Mouse (Mus musculus) heart, postnatal 0 days (tissue): ENCODE measurements around the gene Clasrp. TPM values are rescaled to one million over a fixed set of nuclear protein-coding genes. Genes with fewer than 3 reads are reported as not detected.

ENCODE experiments used
- ATAC-seq: fragments of 200-750 bp; cut with Nextera tagmentation; 2 replicates; pipeline ENCODE4 v1.8.0; 2017; ENCODE audit warnings: low read depth, moderate number of reproducible peaks, moderate library complexity; ENCODE audit not compliant: insufficient read depth
- DNase-seq: peaks from one replicate; pipeline ENCODE4 v3.0.0-alpha.2; 2016; ENCODE audit warnings: low spot score
- H3K27ac ChIP-seq: fragments of 300-500 bp; sonication (generic); 2 replicates; pipeline ENCODE4 v1.5.1; 2014; ENCODE audit warnings: low read depth, mild to moderate bottlenecking
- H3K27me3 ChIP-seq: fragments of 300-500 bp; sonication (generic); 2 replicates; pipeline ENCODE4 v1.6.1; 2014; ENCODE audit warnings: low read length, mixed read lengths; ENCODE audit not compliant: control insufficient read depth, insufficient read depth
- H3K36me3 ChIP-seq: fragments of 300-500 bp; sonication (generic); replicated peaks from 2 replicates; pipeline ENCODE4 v1.6.1; 2014; ENCODE audit warnings: low read length, mixed read lengths; ENCODE audit not compliant: control insufficient read depth, insufficient read depth
- H3K4me1 ChIP-seq: fragments of 300-500 bp; sonication (generic); 2 replicates; pipeline ENCODE4 v1.6.1; 2014; ENCODE audit warnings: antibody characterized with exemption; ENCODE audit not compliant: control insufficient read depth, insufficient read depth
- H3K4me2 ChIP-seq: fragments of 300-500 bp; sonication (generic); 2 replicates; pipeline ENCODE4 v1.6.1; 2014; ENCODE audit warnings: low read depth, mild to moderate bottlenecking, low read length, moderate library complexity
- H3K4me3 ChIP-seq: fragments of 300-500 bp; sonication (generic); 2 replicates; pipeline ENCODE4 v1.5.1; 2014; ENCODE audit warnings: low read depth, low read length
- H3K9ac ChIP-seq: fragments of 300-500 bp; sonication (generic); replicated peaks from 2 replicates; pipeline ENCODE4 v1.6.1; 2014; ENCODE audit warnings: low read depth, low read length, mixed read lengths
- H3K9me3 ChIP-seq: fragments of 300-500 bp; sonication (generic); replicated peaks from 2 replicates; pipeline ENCODE4 v1.6.1; 2016; ENCODE audit warnings: low read length; ENCODE audit not compliant: control insufficient read depth
- CTCF ChIP-seq: IDR thresholded peaks from 2 replicates; pipeline ENCODE4 v1.5.1; 2016; ENCODE audit warnings: antibody characterized with exemption, control low read depth, low read depth
- EP300 ChIP-seq: IDR thresholded peaks from 2 replicates; pipeline ENCODE4 v1.6.1; 2016; ENCODE audit warnings: antibody characterized with exemption, low read depth
- WGBS: fragments of 180-500 bp; shearing (Covaris S2); extraction: QIAGEN DNeasy Blood & Tissue Kit; methylation state at CpG from one replicate; pipeline ENCODE4 v1.1.7; 2014; 5-methylcytosine and 5-hydroxymethylcytosine counted together
- polyA plus RNA-seq: library from polyadenylated mRNA; unstranded; fragments of >200 nt; fragmentation: Nextera tagmentation; extraction: Ambion mirVana; gene quantifications from 2 replicates; pipeline ENCODE4 v1.2.1, GENCODE M21; 2015
- total RNA-seq: library from RNA; depleted of rRNA; stranded (reverse); fragments of >200 nt; gene quantifications from 2 replicates; pipeline ENCODE4 v1.2.3, GENCODE M21; 2014; ENCODE audit warnings: low replicate concordance

The Clasrp gene
- total and polyA plus RNA-seq, 2 experiments from 2014 or later, result 17.5 to 75.2 TPM

DNA sequence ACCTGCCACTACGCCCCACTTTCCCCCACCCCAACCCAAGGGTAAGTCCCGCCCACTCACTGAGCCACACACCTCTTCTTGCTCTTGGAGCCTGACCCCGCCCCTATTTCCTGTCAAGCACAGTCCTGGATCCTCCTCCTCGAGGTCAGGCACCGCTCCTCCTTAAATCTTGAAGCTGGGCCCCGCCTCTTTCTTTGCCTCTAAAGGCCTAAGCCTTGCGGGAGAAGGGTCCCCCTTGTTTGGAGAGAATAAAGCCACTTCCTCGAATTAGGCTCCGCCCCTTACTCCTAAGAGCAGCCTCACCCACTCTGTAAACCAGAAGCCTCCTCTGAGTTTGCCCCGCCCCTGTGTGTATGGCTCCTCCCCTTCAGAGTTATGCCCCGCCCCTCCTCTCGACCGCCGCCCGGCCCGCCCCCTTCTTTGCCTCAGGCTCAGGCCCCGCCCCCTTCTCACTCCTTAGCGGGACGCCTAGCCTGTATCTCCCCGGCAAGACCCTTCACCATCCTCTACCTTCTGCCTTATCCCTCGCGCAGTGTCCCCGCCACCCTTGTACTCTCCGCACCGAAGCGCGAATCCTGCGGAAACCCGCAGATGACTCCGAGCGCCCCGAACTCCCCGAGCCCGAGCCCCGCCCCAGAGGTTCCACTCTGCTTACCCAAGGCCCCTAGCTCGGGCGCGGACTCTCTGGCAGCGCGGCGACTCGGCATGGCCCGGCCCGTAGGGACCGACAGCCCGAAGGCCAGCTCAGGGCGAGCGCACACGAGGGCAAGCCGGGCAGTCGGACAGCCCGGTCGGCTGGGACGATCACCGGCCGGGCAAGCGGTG is 24.5 kb upstream of the Clasrp start:
- H3K4me2 ChIP-seq, result peak overlapping the region; percentile 99
- ATAC-seq, result peak; percentile 86
- no peaks in the 10 kb centered on the region for H3K9me3 ChIP-seq
- WGBS, result 2% methylated on average over 55 of the region's 57 CpGs
- peak; percentile 94 for DNase-seq
- no peak for TF ChIP-seq EP300
- no peak for TF ChIP-seq CTCF
- H3K9ac ChIP-seq, result peak overlapping the region; percentile 69
- H3K27ac ChIP-seq, result peak overlapping the region; percentile 91
- peaks cover 18% of the 10 kb centered on the region for H3K36me3 ChIP-seq
- no peaks in the 10 kb centered on the region for H3K27me3 ChIP-seq
- H3K4me3 ChIP-seq, result peak overlapping the region; percentile 84
- 0 out of 2 replicates have a peak, but pooled peaks cover 4% of the 10 kb centered on the region for H3K4me1 ChIP-seq

DNA sequence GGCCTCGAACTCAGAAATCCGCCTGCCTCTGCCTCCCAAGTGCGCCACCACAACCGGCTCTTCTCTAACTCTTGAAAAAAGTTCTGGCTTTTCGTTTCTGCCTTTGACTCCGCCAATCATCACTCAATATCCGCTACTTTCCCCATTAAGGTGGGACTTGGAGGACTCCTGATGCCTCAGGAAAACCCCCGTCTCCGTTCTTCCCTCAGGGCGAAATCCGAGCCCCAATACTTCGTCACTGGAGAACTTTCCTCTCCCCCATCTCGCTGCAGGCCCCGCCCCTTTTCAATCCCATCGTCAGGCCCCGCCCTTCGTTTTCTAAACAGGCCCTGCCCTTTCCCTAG is 23.9 kb upstream of the Clasrp start:
- H3K27me3 ChIP-seq, result no peaks in the 10 kb centered on the region
- 0 out of 2 replicates have a peak, but pooled peaks cover 4% of the 10 kb centered on the region for H3K4me1 ChIP-seq
- no peak overlapping the region for H3K9ac ChIP-seq
- no peak for TF ChIP-seq CTCF
- no peak for TF ChIP-seq EP300
- no peak for DNase-seq
- ATAC-seq, result no peak
- 16% methylated on average over 17 of the region's 17 CpGs for WGBS
- peaks cover 13% of the 10 kb centered on the region; the same call in 1 of the 2 replicates for H3K36me3 ChIP-seq
- peak overlapping the region; percentile 91 for H3K27ac ChIP-seq
- no peaks in the 10 kb centered on the region for H3K9me3 ChIP-seq
- H3K4me3 ChIP-seq, result peak overlapping the region; percentile 84
- peak overlapping the region; percentile 99 for H3K4me2 ChIP-seq

DNA sequence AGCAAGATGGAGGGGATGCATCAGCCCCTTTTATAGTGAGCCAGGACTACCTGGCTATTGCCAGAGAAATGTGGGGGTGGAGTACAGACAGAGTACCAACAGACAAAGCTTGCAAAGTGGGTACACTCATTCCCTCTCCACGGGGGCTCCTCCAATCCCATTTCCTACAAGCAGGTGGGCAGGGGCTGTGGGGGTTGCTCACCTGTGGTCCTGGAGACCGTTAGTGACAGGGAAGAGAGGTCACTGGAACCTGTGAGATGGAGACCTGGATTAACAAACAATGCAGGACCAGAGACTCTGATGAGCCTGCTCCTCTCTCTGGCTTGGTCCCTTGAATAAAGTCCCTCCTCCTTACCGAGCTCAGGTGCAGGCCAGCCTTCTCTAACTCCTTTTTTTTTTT is 23.4 kb upstream of the Clasrp start:
- no peaks in the 10 kb centered on the region for H3K27me3 ChIP-seq
- ATAC-seq (no peak), DNase-seq (no peak)
- 60% methylated on average over 3 of the region's 3 CpGs for WGBS
- no peaks in the 10 kb centered on the region for H3K9me3 ChIP-seq
- no peak overlapping the region for H3K9ac ChIP-seq
- 0 out of 2 replicates have a peak, but pooled peaks cover 4% of the 10 kb centered on the region for H3K4me1 ChIP-seq
- no peak overlapping the region; the same call in 1 of the 2 replicates for H3K27ac ChIP-seq
- peak overlapping the region; percentile 84 for H3K4me3 ChIP-seq
- no peak for TF ChIP-seq CTCF
- TF ChIP-seq EP300, result no peak
- peak overlapping the region; percentile 99; the same call in 1 of the 2 replicates for H3K4me2 ChIP-seq
- peaks cover 8% of the 10 kb centered on the region; the same call in 1 of the 2 replicates for H3K36me3 ChIP-seq

DNA sequence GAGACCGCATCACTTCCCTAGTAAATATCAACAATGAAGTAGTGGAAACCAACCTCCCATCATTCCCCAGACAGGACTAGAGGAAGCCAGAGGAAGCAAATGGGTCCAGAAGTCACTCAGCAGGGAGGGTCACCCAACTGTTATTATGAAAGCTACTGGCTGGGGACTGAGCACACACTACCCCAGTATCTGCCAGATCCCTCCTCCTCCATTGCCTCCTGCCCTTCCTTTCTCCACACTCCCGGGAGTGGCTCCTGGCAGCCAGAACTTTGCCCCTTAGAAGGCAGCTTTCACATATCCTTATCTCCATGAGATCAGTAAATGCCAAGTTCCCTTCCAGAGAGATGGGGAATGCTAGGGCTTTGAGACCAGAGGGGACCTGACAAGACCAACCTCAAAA is 19.1 kb upstream of the Clasrp start:
- Histone ChIP-seq H3K27me3 (no peaks in the 10 kb centered on the region), H3K9me3 (no peaks in the 10 kb centered on the region), H3K4me3 (no peak overlapping the region), H3K36me3 (no peaks in the 10 kb centered on the region), H3K4me2 (no peak overlapping the region), H3K4me1 (no peaks in the 10 kb centered on the region), H3K27ac (no peak overlapping the region), H3K9ac (no peak overlapping the region)
- TF ChIP-seq EP300, result no peak
- no peak for TF ChIP-seq CTCF
- WGBS, result 58% methylated on average over 2 of the region's 2 CpGs
- no peak for ATAC-seq
- DNase-seq, result no peak

DNA sequence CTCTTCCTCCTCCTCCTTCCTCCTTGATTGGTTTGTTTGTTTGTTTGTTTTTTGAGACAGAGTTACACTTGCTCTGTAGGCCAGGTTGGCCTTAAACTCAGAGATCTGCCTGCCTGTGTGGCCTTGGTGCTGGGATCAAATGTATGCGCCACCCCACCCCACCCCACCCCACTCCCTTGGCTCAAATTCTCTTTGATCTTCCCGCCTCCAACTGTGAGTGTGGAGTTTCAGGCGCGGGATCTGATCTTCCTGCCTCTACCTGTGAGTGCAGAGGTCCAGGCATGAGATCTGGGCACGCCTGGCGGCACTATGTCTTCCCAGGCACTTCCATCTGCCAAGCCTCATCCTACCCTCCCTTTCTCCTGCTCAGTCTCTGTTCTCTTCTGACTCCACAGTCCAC is 18.0 kb upstream of the Clasrp start:
- 43% methylated on average over 6 of the region's 6 CpGs for WGBS
- Histone ChIP-seq H3K9ac (no peak overlapping the region), H3K36me3 (no peaks in the 10 kb centered on the region), H3K4me3 (no peak overlapping the region), H3K4me2 (no peak overlapping the region), H3K27me3 (no peaks in the 10 kb centered on the region), H3K9me3 (no peaks in the 10 kb centered on the region), H3K27ac (no peak overlapping the region), H3K4me1 (no peaks in the 10 kb centered on the region)
- TF ChIP-seq EP300, result no peak
- TF ChIP-seq CTCF, result no peak
- no peak for ATAC-seq
- DNase-seq, result no peak
